Mouse (Mus musculus): ENCODE results near the gene Edn1. TPM values are rescaled to one million over a fixed set of nuclear protein-coding genes. Genes with fewer than 3 reads are reported as not detected.

The Edn1 gene
- polyA plus RNA-seq, 1 experiment from 2014 or later = 2.8 TPM

DNA sequence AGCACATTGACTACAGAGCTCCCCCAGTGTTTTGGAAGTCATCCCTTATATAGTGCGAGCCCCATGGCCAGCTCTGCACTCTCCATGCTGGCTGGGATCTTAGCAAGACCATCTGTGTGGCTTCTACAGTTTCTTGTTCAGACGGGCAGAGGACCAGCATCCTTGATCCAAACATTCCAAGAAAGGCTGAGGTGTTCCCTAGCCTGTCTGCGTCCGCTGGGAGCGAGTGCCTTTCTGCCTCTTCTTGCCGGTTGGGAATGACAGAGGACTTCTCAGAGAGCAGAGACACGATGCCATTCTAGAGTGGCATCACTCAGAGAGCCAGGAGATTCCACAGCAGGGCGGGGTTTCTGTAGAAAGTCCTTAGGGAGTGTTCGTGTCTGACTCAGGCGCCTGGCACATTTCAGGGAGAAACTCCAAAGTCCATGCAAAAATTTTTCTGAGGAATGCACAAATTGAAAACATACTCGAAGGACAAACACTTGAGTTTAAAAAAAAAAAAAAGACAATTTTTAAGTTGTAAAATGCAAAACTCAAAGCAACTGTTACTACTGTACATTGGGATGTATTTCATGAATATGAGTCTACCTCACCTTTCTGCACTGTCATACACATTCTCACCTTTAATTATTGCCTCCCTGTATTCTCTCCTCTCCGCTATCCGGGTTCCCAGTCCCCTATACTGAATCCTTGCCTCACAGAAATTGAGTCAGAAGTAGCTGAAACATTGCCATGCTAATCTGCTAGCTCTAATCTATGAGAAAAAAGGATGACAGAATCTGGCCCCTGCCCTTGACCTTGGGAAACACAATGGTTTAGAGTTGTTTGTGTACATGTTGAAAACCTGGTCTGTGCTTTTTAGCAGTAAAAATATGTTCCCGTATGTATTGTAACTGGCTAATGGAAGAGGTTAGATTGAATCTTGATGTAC lies 5.9 kb downstream of the Edn1 start:
- Histone ChIP-seq H3K9me3 (ENCODE audit: control insufficient read depth, low read length) (no peaks in the 10 kb centered on the region), H3K9ac (replicated peaks; ENCODE audit: low read length) (no peak overlapping the region), H3K4me1 (ENCODE audit: control insufficient read depth, insufficient read depth, low read length) (no peaks in the 10 kb centered on the region; the same call in 1 of the 2 replicates), H3K27me3 (ENCODE audit: control insufficient read depth, insufficient read depth, low read length) (peaks cover 11% of the 10 kb centered on the region; the same call in 1 of the 2 replicates), H3K4me3 (replicated peaks; ENCODE audit: low read depth, low read length) (no peak overlapping the region), H3K36me3 (ENCODE audit: control insufficient read depth, insufficient read depth, low read length) (no peaks in the 10 kb centered on the region), H3K4me2 (ENCODE audit: low read length) (no peak overlapping the region), H3K27ac (replicated peaks; ENCODE audit: low read depth, low read length) (no peak overlapping the region)
- DNase-seq = no peak
- no peak for ATAC-seq (ENCODE audit: low FRiP score, low TSS enrichment)
- WGBS = 78% methylated on average over 14 of the region's 14 CpGs

GRCm38 (mm10) chr13:42308368-42309103 lies 7.3 kb downstream of the Edn1 start:
- peaks cover under 1% of the 10 kb centered on the region; the same call in 1 of the 2 replicates for H3K27me3 ChIP-seq (ENCODE audit: control insufficient read depth, insufficient read depth, low read length)
- WGBS = 75% methylated on average over 16 of the region's 16 CpGs
- DNase-seq (no peak), ATAC-seq (ENCODE audit: low FRiP score, low TSS enrichment) (no peak)
- H3K36me3 ChIP-seq (ENCODE audit: control insufficient read depth, insufficient read depth, low read length) = no peaks in the 10 kb centered on the region
- no peak overlapping the region for H3K4me2 ChIP-seq (ENCODE audit: low read length)
- no peak overlapping the region for H3K27ac ChIP-seq (replicated peaks; ENCODE audit: low read depth, low read length)
- no peak overlapping the region for H3K9ac ChIP-seq (replicated peaks; ENCODE audit: low read length)
- no peak overlapping the region for H3K4me3 ChIP-seq (replicated peaks; ENCODE audit: low read depth, low read length)
- H3K9me3 ChIP-seq (ENCODE audit: control insufficient read depth, low read length) = no peaks in the 10 kb centered on the region
- H3K4me1 ChIP-seq (ENCODE audit: control insufficient read depth, insufficient read depth, low read length) = no peaks in the 10 kb centered on the region

GRCm38 (mm10) chr13:42309804-42310203 lies 8.5 kb downstream of the Edn1 start:
- H3K9ac ChIP-seq (replicated peaks; ENCODE audit: low read length) = no peak overlapping the region
- no peaks in the 10 kb centered on the region for H3K27me3 ChIP-seq (ENCODE audit: control insufficient read depth, insufficient read depth, low read length)
- ATAC-seq (ENCODE audit: low FRiP score, low TSS enrichment) (no peak), DNase-seq (peak; percentile 51)
- H3K4me1 ChIP-seq (ENCODE audit: control insufficient read depth, insufficient read depth, low read length) = no peaks in the 10 kb centered on the region
- WGBS = 26% methylated on average over 11 of the region's 11 CpGs
- H3K4me2 ChIP-seq (ENCODE audit: low read length) = no peak overlapping the region
- H3K27ac ChIP-seq (replicated peaks; ENCODE audit: low read depth, low read length) = no peak overlapping the region
- H3K4me3 ChIP-seq (replicated peaks; ENCODE audit: low read depth, low read length) = no peak overlapping the region
- H3K36me3 ChIP-seq (ENCODE audit: control insufficient read depth, insufficient read depth, low read length) = no peaks in the 10 kb centered on the region
- no peaks in the 10 kb centered on the region for H3K9me3 ChIP-seq (ENCODE audit: control insufficient read depth, low read length)

GRCm38 (mm10) chr13:42315628-42316027 lies 14.4 kb downstream of the Edn1 start:
- 72% methylated on average over 1 of the region's 1 CpGs for WGBS
- H3K4me2 ChIP-seq (ENCODE audit: low read length) = no peak overlapping the region

GRCm38 (mm10) chr13:42317808-42318207 lies 16.5 kb downstream of the Edn1 start:
- no peak overlapping the region for H3K27ac ChIP-seq (replicated peaks; ENCODE audit: low read depth, low read length)
- DNase-seq = no peak
- no peaks in the 10 kb centered on the region for H3K9me3 ChIP-seq (ENCODE audit: control insufficient read depth, low read length)
- no peaks in the 10 kb centered on the region for H3K36me3 ChIP-seq (ENCODE audit: control insufficient read depth, insufficient read depth, low read length)
- no peaks in the 10 kb centered on the region for H3K4me1 ChIP-seq (ENCODE audit: control insufficient read depth, insufficient read depth, low read length)
- ATAC-seq (ENCODE audit: low FRiP score, low TSS enrichment) = no peak
- H3K4me3 ChIP-seq (replicated peaks; ENCODE audit: low read depth, low read length) = no peak overlapping the region
- WGBS = 94% methylated on average over 4 of the region's 4 CpGs
- H3K9ac ChIP-seq (replicated peaks; ENCODE audit: low read length) = no peak overlapping the region
- no peaks in the 10 kb centered on the region for H3K27me3 ChIP-seq (ENCODE audit: control insufficient read depth, insufficient read depth, low read length)
- no peak overlapping the region for H3K4me2 ChIP-seq (ENCODE audit: low read length)

More at GRCm38 (mm10) chr13:42315628-42316027, 14.4 kb downstream of the Edn1 start:
- no peaks in the 10 kb centered on the region for H3K9me3 ChIP-seq (ENCODE audit: control insufficient read depth, low read length)
- no peaks in the 10 kb centered on the region for H3K27me3 ChIP-seq (ENCODE audit: control insufficient read depth, insufficient read depth, low read length)
- no peak overlapping the region for H3K9ac ChIP-seq (replicated peaks; ENCODE audit: low read length)
- no peak overlapping the region for H3K27ac ChIP-seq (replicated peaks; ENCODE audit: low read depth, low read length)
- no peak for DNase-seq
- H3K4me1 ChIP-seq (ENCODE audit: control insufficient read depth, insufficient read depth, low read length) = no peaks in the 10 kb centered on the region
- no peak for ATAC-seq (ENCODE audit: low FRiP score, low TSS enrichment)
- H3K4me3 ChIP-seq (replicated peaks; ENCODE audit: low read depth, low read length) = no peak overlapping the region
- H3K36me3 ChIP-seq (ENCODE audit: control insufficient read depth, insufficient read depth, low read length) = no peaks in the 10 kb centered on the region

- 87% methylated on average over 2 of the region's 2 CpGs for WGBS
These were observed 27.3 kb downstream of the Edn1 start for GRCm38 (mm10) chr13:42328576-42328975.

DNA sequence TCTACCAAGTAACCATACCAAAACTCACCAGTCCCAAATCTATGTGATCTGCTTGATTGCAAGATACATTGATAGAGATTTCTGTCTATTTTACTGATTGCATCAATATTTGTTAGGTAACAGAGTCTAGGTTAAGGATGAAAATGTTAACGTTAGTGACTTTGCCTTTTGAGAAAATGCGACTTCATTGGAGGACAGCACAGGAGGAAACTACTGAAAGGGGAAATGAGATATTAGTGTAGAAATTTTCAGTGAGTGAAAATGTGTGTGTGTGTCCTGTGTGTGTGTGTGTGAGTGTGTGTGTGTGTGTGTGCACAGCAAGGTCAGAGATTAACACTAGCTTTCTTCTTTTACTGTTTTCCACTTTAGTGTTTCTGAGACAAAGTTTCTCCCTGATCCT lies 29.8 kb downstream of the Edn1 start:
- no peaks in the 10 kb centered on the region for H3K4me1 ChIP-seq (ENCODE audit: control insufficient read depth, insufficient read depth, low read length)
- WGBS = 93% methylated on average over 2 of the region's 2 CpGs
- no peaks in the 10 kb centered on the region for H3K27me3 ChIP-seq (ENCODE audit: control insufficient read depth, insufficient read depth, low read length)
- DNase-seq (no peak), ATAC-seq (ENCODE audit: low FRiP score, low TSS enrichment) (no peak)
- H3K27ac ChIP-seq (replicated peaks; ENCODE audit: low read depth, low read length) = no peak overlapping the region
- H3K9ac ChIP-seq (replicated peaks; ENCODE audit: low read length) = no peak overlapping the region
- peaks cover 5% of the 10 kb centered on the region for H3K9me3 ChIP-seq (ENCODE audit: control insufficient read depth, low read length)
- no peak overlapping the region for H3K4me2 ChIP-seq (ENCODE audit: low read length)
- H3K36me3 ChIP-seq (ENCODE audit: control insufficient read depth, insufficient read depth, low read length) = no peaks in the 10 kb centered on the region
- no peak overlapping the region for H3K4me3 ChIP-seq (replicated peaks; ENCODE audit: low read depth, low read length)

More at GRCm38 (mm10) chr13:42328576-42328975, 27.3 kb downstream of the Edn1 start:
- ATAC-seq (ENCODE audit: low FRiP score, low TSS enrichment) = no peak
- no peak overlapping the region for H3K27ac ChIP-seq (replicated peaks; ENCODE audit: low read depth, low read length)
- peaks cover 5% of the 10 kb centered on the region for H3K9me3 ChIP-seq (ENCODE audit: control insufficient read depth, low read length)
- no peaks in the 10 kb centered on the region for H3K36me3 ChIP-seq (ENCODE audit: control insufficient read depth, insufficient read depth, low read length)
- no peaks in the 10 kb centered on the region for H3K27me3 ChIP-seq (ENCODE audit: control insufficient read depth, insufficient read depth, low read length)
- H3K9ac ChIP-seq (replicated peaks; ENCODE audit: low read length) = no peak overlapping the region
- H3K4me2 ChIP-seq (ENCODE audit: low read length) = no peak overlapping the region
- no peak overlapping the region for H3K4me3 ChIP-seq (replicated peaks; ENCODE audit: low read depth, low read length)
- DNase-seq = no peak
- no peaks in the 10 kb centered on the region for H3K4me1 ChIP-seq (ENCODE audit: control insufficient read depth, insufficient read depth, low read length)

- H3K4me1 ChIP-seq (ENCODE audit: control insufficient read depth, insufficient read depth, low read length) = no peaks in the 10 kb centered on the region
- no peak for ATAC-seq (ENCODE audit: low FRiP score, low TSS enrichment)
- no peak overlapping the region for H3K4me2 ChIP-seq (ENCODE audit: low read length)
- 92% methylated on average over 3 of the region's 3 CpGs for WGBS
- H3K36me3 ChIP-seq (ENCODE audit: control insufficient read depth, insufficient read depth, low read length) = no peaks in the 10 kb centered on the region
- H3K27me3 ChIP-seq (ENCODE audit: control insufficient read depth, insufficient read depth, low read length) = no peaks in the 10 kb centered on the region
- no peak overlapping the region for H3K9ac ChIP-seq (replicated peaks; ENCODE audit: low read length)
- DNase-seq = no peak
- no peak overlapping the region for H3K27ac ChIP-seq (replicated peaks; ENCODE audit: low read depth, low read length)
- no peak overlapping the region for H3K4me3 ChIP-seq (replicated peaks; ENCODE audit: low read depth, low read length)
- H3K9me3 ChIP-seq (ENCODE audit: control insufficient read depth, low read length) = no peaks in the 10 kb centered on the region
These were observed 33.7 kb downstream of the Edn1 start for GRCm38 (mm10) chr13:42334981-42335380.
